Mouse (Mus musculus) cerebellum, adult 2 months (tissue): ENCODE measurements at regions not wholly inside any gene's neighbourhood (a gene's known extent, or its start where the extent isn't known, plus 50 kb on each side); places are given as distances from the start of the nearest gene placed in this dataset.

Source experiments
- CTCF ChIP-seq: fragments of 200-500 bp; IDR thresholded peaks from 2 replicates; pipeline ENCODE4 v1.5.1; 2011; ENCODE audit warnings: low read depth, mild to moderate bottlenecking, control low read depth, low read length, moderate library complexity, borderline replicate concordance; ENCODE audit not compliant: insufficient read depth
- POLR2A ChIP-seq: fragments of 200-500 bp; IDR thresholded peaks from 2 replicates; pipeline ENCODE4 v1.6.1; 2011; ENCODE audit warnings: low read length, control low read depth, borderline replicate concordance; ENCODE audit not compliant: insufficient read depth

- TF ChIP-seq POLR2A, result no peak
- TF ChIP-seq CTCF, result no peak
Measured at GRCm38 (mm10) chr15:88399989-88400388, 200.1 kb upstream of the Zdhhc25 start.
